Mouse (Mus musculus): ENCODE results near the gene E130208F15Rik. TPM values are rescaled to one million over a fixed set of nuclear protein-coding genes. Genes with fewer than 3 reads are reported as not detected.
A peak's percentile ranks its signal among the peaks of the same experiment; 100 is the strongest.

Gene E130208F15Rik
- total and polyA plus RNA-seq, 2 experiments from 2014 or later: 0.05 TPM; not detected in 1

- Histone ChIP-seq H3K4me2 (ENCODE audit: low read depth, low read length, poor library complexity, severe bottlenecking) (no peak overlapping the region), H3K9ac (replicated peaks; ENCODE audit: low read length, poor library complexity, severe bottlenecking) (no peak overlapping the region), H3K27me3 (ENCODE audit: insufficient read depth, low read length) (no peaks in the 10 kb centered on the region), H3K27ac (ENCODE audit: low read depth, low read length) (no peak overlapping the region), H3K4me3 (ENCODE audit: low read depth, low read length) (no peak overlapping the region), H3K4me1 (ENCODE audit: insufficient read depth, low read length) (no peaks in the 10 kb centered on the region), H3K36me3 (ENCODE audit: insufficient read depth, low read length) (no peaks in the 10 kb centered on the region), H3K9me3 (ENCODE audit: low read length) (no peaks in the 10 kb centered on the region)
- TF ChIP-seq CTCF (IDR thresholded peaks at IDR 0.05): peak; percentile 74
- DNase-seq (ENCODE audit: low spot score) (no peak), ATAC-seq (ENCODE audit: low FRiP score) (no peak)
- WGBS: 59% methylated on average over 2 of the region's 2 CpGs
Observed at GRCm38 (mm10) chr7:30325364-30325763, 3.8 kb downstream of the E130208F15Rik start.

GRCm38 (mm10) chr7:30326427-30326826, 4.9 kb downstream of the E130208F15Rik start:
- Histone ChIP-seq H3K4me2 (ENCODE audit: low read depth, low read length, poor library complexity, severe bottlenecking) (no peak overlapping the region), H3K27me3 (ENCODE audit: insufficient read depth, low read length) (no peaks in the 10 kb centered on the region), H3K9ac (replicated peaks; ENCODE audit: low read length, poor library complexity, severe bottlenecking) (no peak overlapping the region), H3K4me1 (ENCODE audit: insufficient read depth, low read length) (no peaks in the 10 kb centered on the region), H3K36me3 (ENCODE audit: insufficient read depth, low read length) (no peaks in the 10 kb centered on the region), H3K4me3 (ENCODE audit: low read depth, low read length) (no peak overlapping the region), H3K9me3 (ENCODE audit: low read length) (no peaks in the 10 kb centered on the region), H3K27ac (ENCODE audit: low read depth, low read length) (no peak overlapping the region)
- ATAC-seq (ENCODE audit: low FRiP score): no peak
- no peak for DNase-seq (ENCODE audit: low spot score)
- no peak for TF ChIP-seq CTCF (IDR thresholded peaks at IDR 0.05)

GRCm38 (mm10) chr7:30327140-30327539, 5.6 kb downstream of the E130208F15Rik start:
- no peaks in the 10 kb centered on the region for H3K9me3 ChIP-seq (ENCODE audit: low read length)
- no peaks in the 10 kb centered on the region for H3K4me1 ChIP-seq (ENCODE audit: insufficient read depth, low read length)
- no peak overlapping the region for H3K4me3 ChIP-seq (ENCODE audit: low read depth, low read length)
- no peak for TF ChIP-seq CTCF (IDR thresholded peaks at IDR 0.05)
- H3K27me3 ChIP-seq (ENCODE audit: insufficient read depth, low read length): no peaks in the 10 kb centered on the region
- ATAC-seq (ENCODE audit: low FRiP score) (no peak), DNase-seq (ENCODE audit: low spot score) (peak; percentile 77)
- H3K4me2 ChIP-seq (ENCODE audit: low read depth, low read length, poor library complexity, severe bottlenecking): no peak overlapping the region
- no peak overlapping the region for H3K9ac ChIP-seq (replicated peaks; ENCODE audit: low read length, poor library complexity, severe bottlenecking)
- H3K27ac ChIP-seq (ENCODE audit: low read depth, low read length): no peak overlapping the region
- WGBS: 59% methylated on average over 15 of the region's 15 CpGs
- no peaks in the 10 kb centered on the region for H3K36me3 ChIP-seq (ENCODE audit: insufficient read depth, low read length)

- Histone ChIP-seq H3K4me3 (ENCODE audit: low read depth, low read length) (no peak overlapping the region), H3K9ac (replicated peaks; ENCODE audit: low read length, poor library complexity, severe bottlenecking) (no peak overlapping the region), H3K9me3 (ENCODE audit: low read length) (no peaks in the 10 kb centered on the region), H3K4me1 (ENCODE audit: insufficient read depth, low read length) (no peaks in the 10 kb centered on the region), H3K4me2 (ENCODE audit: low read depth, low read length, poor library complexity, severe bottlenecking) (no peak overlapping the region), H3K27me3 (ENCODE audit: insufficient read depth, low read length) (no peaks in the 10 kb centered on the region), H3K27ac (ENCODE audit: low read depth, low read length) (no peak overlapping the region), H3K36me3 (ENCODE audit: insufficient read depth, low read length) (no peaks in the 10 kb centered on the region)
- TF ChIP-seq CTCF (IDR thresholded peaks at IDR 0.05): no peak
- ATAC-seq (ENCODE audit: low FRiP score) (no peak), DNase-seq (ENCODE audit: low spot score) (no peak)
- WGBS: 57% methylated on average over 10 of the region's 10 CpGs
Observed at GRCm38 (mm10) chr7:30328379-30328778, 6.8 kb downstream of the E130208F15Rik start.

- H3K9ac ChIP-seq (replicated peaks; ENCODE audit: low read length, poor library complexity, severe bottlenecking): no peak overlapping the region
- no peaks in the 10 kb centered on the region for H3K4me1 ChIP-seq (ENCODE audit: insufficient read depth, low read length)
- ATAC-seq (ENCODE audit: low FRiP score) (peak; percentile 93), DNase-seq (ENCODE audit: low spot score) (peak; percentile 98)
- peak overlapping the region; percentile 21; the same call in 1 of the 2 replicates for H3K4me3 ChIP-seq (ENCODE audit: low read depth, low read length)
- 3% methylated on average over 13 of the region's 13 CpGs for WGBS
- no peak overlapping the region; the same call in 1 of the 2 replicates for H3K27ac ChIP-seq (ENCODE audit: low read depth, low read length)
- H3K36me3 ChIP-seq (ENCODE audit: insufficient read depth, low read length): no peaks in the 10 kb centered on the region
- TF ChIP-seq CTCF (IDR thresholded peaks at IDR 0.05): peak; percentile 99
- H3K4me2 ChIP-seq (ENCODE audit: low read depth, low read length, poor library complexity, severe bottlenecking): peak overlapping the region; percentile 46
- no peaks in the 10 kb centered on the region for H3K9me3 ChIP-seq (ENCODE audit: low read length)
- H3K27me3 ChIP-seq (ENCODE audit: insufficient read depth, low read length): no peaks in the 10 kb centered on the region
Observed at GRCm38 (mm10) chr7:30331887-30332286, 10.3 kb downstream of the E130208F15Rik start.

GRCm38 (mm10) chr7:30332622-30333259, 11.2 kb downstream of the E130208F15Rik start:
- H3K9ac ChIP-seq (replicated peaks; ENCODE audit: low read length, poor library complexity, severe bottlenecking): no peak overlapping the region
- no peaks in the 10 kb centered on the region for H3K36me3 ChIP-seq (ENCODE audit: insufficient read depth, low read length)
- no peak for DNase-seq (ENCODE audit: low spot score)
- 0 out of 2 replicates have a peak, but pooled peaks have one; percentile 5 for TF ChIP-seq CTCF (IDR thresholded peaks at IDR 0.05)
- no peak overlapping the region for H3K4me3 ChIP-seq (ENCODE audit: low read depth, low read length)
- H3K27me3 ChIP-seq (ENCODE audit: insufficient read depth, low read length): no peaks in the 10 kb centered on the region
- H3K4me2 ChIP-seq (ENCODE audit: low read depth, low read length, poor library complexity, severe bottlenecking): peak overlapping the region; percentile 46; the same call in 1 of the 2 replicates
- ATAC-seq (ENCODE audit: low FRiP score): no peak
- peak overlapping the region; percentile 26; the same call in 1 of the 2 replicates for H3K27ac ChIP-seq (ENCODE audit: low read depth, low read length)
- 64% methylated on average over 18 of the region's 18 CpGs for WGBS
- no peaks in the 10 kb centered on the region for H3K9me3 ChIP-seq (ENCODE audit: low read length)
- no peaks in the 10 kb centered on the region for H3K4me1 ChIP-seq (ENCODE audit: insufficient read depth, low read length)
